Mouse (Mus musculus): Measurements from ENCODE around the gene Atp2a2. TPM values are rescaled to one million over a fixed set of nuclear protein-coding genes. Genes with fewer than 3 reads are reported as not detected.

The Atp2a2 gene
- 10 to 100 TPM; 77.5 to 83.6 TPM for total RNA-seq (2023)

GRCm38 (mm10) chr5:122502077-122502941 lies at the start of gene Atp2a2:
Gene Atp2a2, minus strand, starts transcription at chr5:122502225.

GRCm38 (mm10) chr5:122421271-122422068 lies 80.6 kb downstream of the Atp2a2 start, which contains the start of gene Anapc7:
Gene Anapc7, plus strand, starts transcription at chr5:122421693.

Other genes starting within 250 kb of the Atp2a2 start
- gene Tctn1, start 237.8 kb downstream of the Atp2a2 start, total RNA-seq (2023): 10 to 100 TPM; 27.1 to 28.1 TPM
- gene Pptc7, start 217.9 kb downstream of the Atp2a2 start, total RNA-seq (2023): 10 to 100 TPM; 29.0 to 35.9 TPM
- gene Rad9b, start 148.0 kb downstream of the Atp2a2 start, total RNA-seq (2023): 1 to 10 TPM; 9.9 TPM
- 10 to 100 TPM; 56.1 to 62.4 TPM for gene Vps29, start 147.9 kb downstream of the Atp2a2 start, total RNA-seq (2023)
- gene Gpn3, start 130.3 kb downstream of the Atp2a2 start, total RNA-seq (2023): 10 to 100 TPM; 28.6 to 45.3 TPM
- 10 to 100 TPM in 1 of 2 experiments, 1 to 10 TPM in 1; 9.8 to 10.8 TPM for gene Fam216a, start 129.9 kb downstream of the Atp2a2 start, total RNA-seq (2023)
- 100 to 1,000 TPM; 355 to 394 TPM for gene Arpc3, start 110.3 kb downstream of the Atp2a2 start, total RNA-seq (2023)
- 10 to 100 TPM; 37.5 to 39.0 TPM for gene Anapc7, start 80.5 kb downstream of the Atp2a2 start, total RNA-seq (2023)
- 1 to 10 TPM; 3.0 to 6.2 TPM for gene Ift81, start 112.3 kb upstream of the Atp2a2 start, total RNA-seq (2023)
- 1 to 10 TPM; 1.8 to 2.5 TPM for gene P2rx7, start 141.7 kb upstream of the Atp2a2 start, total RNA-seq (2023)
- 10 to 100 TPM; 91.9 to 95.2 TPM for gene P2rx4, start 205.3 kb upstream of the Atp2a2 start, total RNA-seq (2023)

Data from B cell, adult 67 days (primary cell).